Mouse (Mus musculus) G1E (cell line): Measurements from ENCODE around the gene Dennd1a. TPM values are rescaled to one million over a fixed set of nuclear protein-coding genes. Genes with fewer than 3 reads are reported as not detected.

Experiments used
- ATAC-seq: 2 replicates; pipeline ENCODE4 v1.8.0; 2016; ENCODE audit warnings: mild to moderate bottlenecking; ENCODE audit not compliant: insufficient number of reproducible peaks, poor library complexity, low FRiP score, severe bottlenecking; ENCODE audit errors: extremely low read depth
- DNase-seq: peaks from one replicate; pipeline ENCODE4 v3.0.0; 2012; ENCODE audit warnings: low spot score
- H3K27me3 ChIP-seq: 2 replicates; pipeline ENCODE4 v1.6.1; 2012; ENCODE audit warnings: mild to moderate bottlenecking, low read length, inconsistent platforms; ENCODE audit not compliant: insufficient read depth
- H3K36me3 ChIP-seq: replicated peaks from 2 replicates; pipeline ENCODE3; 2012; ENCODE audit warnings: mild to moderate bottlenecking, inconsistent platforms
- H3K4me1 ChIP-seq: 2 replicates; pipeline ENCODE4 v1.6.1; 2012; ENCODE audit warnings: low read depth, low read length, inconsistent platforms, mixed read lengths; ENCODE audit not compliant: insufficient read depth
- H3K4me3 ChIP-seq: 2 replicates; pipeline ENCODE4 v1.5.1; 2012; ENCODE audit warnings: low read depth, mild to moderate bottlenecking, inconsistent platforms, low read length, moderate library complexity, mixed read lengths
- H3K9me3 ChIP-seq: replicated peaks from 2 replicates; pipeline ENCODE4 v1.6.1; 2012; ENCODE audit warnings: inconsistent platforms
- CTCF ChIP-seq: IDR thresholded peaks from 2 replicates; pipeline ENCODE4 v1.5.1; 2012; ENCODE audit warnings: low read depth, low read length, inconsistent platforms, mixed read lengths
- GATA1 ChIP-seq: IDR thresholded peaks from 2 replicates; pipeline ENCODE4 v1.6.1; 2012; ENCODE audit warnings: borderline replicate concordance, low read length, inconsistent platforms, mixed read lengths
- GATA2 ChIP-seq: IDR thresholded peaks from 2 replicates; pipeline ENCODE4 v1.6.1; 2012; ENCODE audit warnings: low read depth, low read length, inconsistent platforms, borderline replicate concordance
- POLR2AphosphoS5 ChIP-seq: IDR thresholded peaks from 2 replicates; pipeline ENCODE4 v1.6.1; 2012; ENCODE audit warnings: low read depth, low read length, inconsistent platforms; ENCODE audit not compliant: insufficient replicate concordance
- TAL1 ChIP-seq: conservative IDR thresholded peaks from 2 replicates; pipeline ENCODE4 v1.6.1; 2012; ENCODE audit warnings: low read depth, low read length, inconsistent platforms, mixed read lengths
- polyA plus RNA-seq: library from polyadenylated mRNA; stranded (reverse); fragments of >175 nt; gene quantifications from 2 replicates; pipeline ENCODE4 v1.2.3, GENCODE M21; 2012
- total RNA-seq, 2 experiments: library from RNA; stranded (forward) in 1 of 2; stranded (reverse) in 1 of 2; fragments of 200-1000 nt in 1 of 2; fragments of >200 nt in 1 of 2; fragmentation: Nextera tagmentation in 1 of 2; gene quantifications; 2 replicates each; pipeline ENCODE4 v1.2.3; 2014 to 2017

Gene Dennd1a
- total and polyA plus RNA-seq, 3 experiments, result 25.5 to 78.7 (median 71.0) TPM

DNA sequence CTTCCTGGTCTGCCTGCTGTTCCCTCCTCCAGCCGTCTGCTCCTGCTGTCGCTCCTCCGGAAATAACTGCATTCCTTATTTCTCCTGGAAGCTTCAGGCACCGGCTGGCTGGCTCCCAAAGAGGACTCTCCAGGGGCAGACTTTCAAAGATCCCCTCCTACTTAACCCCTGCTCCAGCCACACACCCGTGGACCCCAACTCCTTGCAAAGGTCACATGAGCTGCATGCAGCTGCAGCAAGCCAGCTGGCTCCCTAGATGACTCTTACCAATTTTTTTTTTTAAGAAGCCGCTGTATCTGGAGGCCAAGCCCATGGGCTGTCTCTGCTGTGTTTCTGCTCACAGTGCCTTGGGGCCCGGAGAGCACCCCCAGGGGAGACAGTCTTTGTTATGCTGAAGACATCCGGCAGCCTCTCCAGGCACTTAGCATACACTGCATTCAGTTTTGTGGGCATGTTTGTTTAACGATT is 520.1 kb downstream of the Dennd1a start:
- Histone ChIP-seq H3K4me1 (peaks cover 12% of the 10 kb centered on the region), H3K9me3 (no peaks in the 10 kb centered on the region), H3K4me3 (no peak overlapping the region), H3K36me3 (no peaks in the 10 kb centered on the region), H3K27me3 (peaks cover 42% of the 10 kb centered on the region)
- no peak for DNase-seq
- TF ChIP-seq GATA2 (no peak), GATA1 (no peak), CTCF (no peak), POLR2AphosphoS5 (no peak), TAL1 (no peak)
- no peak for ATAC-seq

DNA sequence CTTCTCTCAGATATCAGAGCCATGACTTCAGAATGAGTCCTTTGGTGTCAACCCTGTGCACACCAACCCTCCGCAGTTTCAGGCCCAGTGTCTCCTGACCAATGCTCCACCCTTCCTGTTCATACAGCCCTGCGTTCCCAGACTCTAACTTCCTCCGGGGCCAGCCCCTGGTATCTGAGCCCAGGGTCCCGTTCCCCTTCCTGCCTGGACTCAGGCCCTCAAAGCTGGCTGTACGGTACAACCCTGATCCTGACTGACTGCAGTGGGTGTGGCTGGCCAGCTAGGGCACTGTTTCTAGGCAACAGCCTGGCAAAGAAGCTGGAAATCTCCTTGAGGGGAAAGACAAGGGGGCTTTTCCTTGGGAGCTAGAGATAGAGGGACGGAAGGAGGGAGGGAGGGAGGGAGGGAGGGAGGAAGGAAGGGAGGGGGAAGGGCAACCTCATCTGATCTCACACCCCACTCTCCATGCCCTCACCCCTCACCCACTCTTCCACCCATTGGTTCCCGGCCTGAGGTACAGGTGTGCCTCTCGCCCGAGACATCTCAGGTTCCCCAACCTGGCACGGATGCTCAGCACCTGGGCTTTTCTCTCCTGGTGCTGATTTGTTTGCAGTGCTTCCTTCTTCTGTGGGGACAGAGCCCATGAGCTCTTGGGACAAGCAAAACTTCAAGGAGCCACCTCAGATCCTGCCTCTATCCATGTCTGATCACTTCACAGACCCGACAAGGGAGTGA is 521.0 kb downstream of the Dennd1a start:
- DNase-seq, result no peak
- H3K4me1 ChIP-seq, result peaks cover 4% of the 10 kb centered on the region; the same call in 1 of the 2 replicates

DNA sequence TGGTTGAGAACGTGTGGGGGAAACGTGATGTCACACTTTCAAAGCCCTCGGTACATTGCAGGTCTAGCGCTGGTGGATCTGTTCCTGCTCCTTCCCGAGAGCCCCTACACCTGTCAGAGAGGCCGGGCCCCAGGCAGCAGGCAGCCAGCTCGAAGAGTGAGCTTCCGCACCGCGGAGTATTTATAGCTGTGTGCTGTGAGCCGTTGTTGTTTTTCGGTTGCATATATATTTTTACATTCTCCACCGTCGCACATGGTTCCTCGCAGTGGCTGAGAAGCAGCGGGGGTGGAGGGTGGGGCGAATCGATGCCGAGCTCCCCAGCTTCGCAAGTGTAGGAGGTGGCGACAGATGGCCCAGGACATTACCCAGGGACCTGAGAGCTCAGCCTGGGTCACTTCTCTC is 522.1 kb downstream of the Dennd1a start:
- Histone ChIP-seq H3K4me1 (no peaks in the 10 kb centered on the region), H3K27me3 (peaks cover 41% of the 10 kb centered on the region), H3K4me3 (no peak overlapping the region), H3K36me3 (no peaks in the 10 kb centered on the region), H3K9me3 (no peaks in the 10 kb centered on the region)
- no peak for DNase-seq
- no peak for ATAC-seq
- TF ChIP-seq CTCF (no peak), GATA2 (no peak), TAL1 (no peak), POLR2AphosphoS5 (no peak), GATA1 (no peak)

More for the DNA sequence above, 521.0 kb downstream of the Dennd1a start:
- H3K27me3 ChIP-seq, result peaks cover 40% of the 10 kb centered on the region
- TF ChIP-seq TAL1, result no peak
- no peak for TF ChIP-seq GATA2
- no peak for TF ChIP-seq POLR2AphosphoS5
- TF ChIP-seq CTCF, result no peak
- no peak for TF ChIP-seq GATA1
- no peaks in the 10 kb centered on the region for H3K36me3 ChIP-seq
- no peak for ATAC-seq
- no peaks in the 10 kb centered on the region for H3K9me3 ChIP-seq
- no peak overlapping the region for H3K4me3 ChIP-seq

DNA sequence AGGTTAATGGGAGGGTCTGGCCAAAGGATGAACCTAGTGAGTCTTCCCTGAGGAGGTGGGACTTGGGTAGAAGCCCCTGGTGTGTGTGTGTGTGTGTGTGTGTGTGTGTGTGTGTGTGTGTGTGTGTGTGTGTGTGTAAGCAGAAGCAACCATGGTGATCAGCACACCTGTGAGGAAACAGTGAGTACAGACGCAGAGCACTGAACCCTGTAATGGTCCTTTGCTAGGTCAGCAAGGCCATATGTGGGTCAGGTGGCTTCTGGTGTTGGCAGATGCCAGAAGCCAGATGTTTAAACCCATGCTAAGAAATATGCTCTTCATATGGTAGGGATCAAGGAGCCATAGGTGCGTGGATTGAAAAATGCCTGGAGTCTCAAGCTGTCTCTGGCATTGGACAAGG is 522.7 kb downstream of the Dennd1a start:
- Histone ChIP-seq H3K4me1 (no peaks in the 10 kb centered on the region), H3K4me3 (no peak overlapping the region), H3K27me3 (peaks cover 46% of the 10 kb centered on the region), H3K36me3 (no peaks in the 10 kb centered on the region), H3K9me3 (no peaks in the 10 kb centered on the region)
- DNase-seq (no peak), ATAC-seq (no peak)
- TF ChIP-seq GATA1 (no peak), CTCF (no peak), POLR2AphosphoS5 (no peak), TAL1 (no peak), GATA2 (no peak)

DNA sequence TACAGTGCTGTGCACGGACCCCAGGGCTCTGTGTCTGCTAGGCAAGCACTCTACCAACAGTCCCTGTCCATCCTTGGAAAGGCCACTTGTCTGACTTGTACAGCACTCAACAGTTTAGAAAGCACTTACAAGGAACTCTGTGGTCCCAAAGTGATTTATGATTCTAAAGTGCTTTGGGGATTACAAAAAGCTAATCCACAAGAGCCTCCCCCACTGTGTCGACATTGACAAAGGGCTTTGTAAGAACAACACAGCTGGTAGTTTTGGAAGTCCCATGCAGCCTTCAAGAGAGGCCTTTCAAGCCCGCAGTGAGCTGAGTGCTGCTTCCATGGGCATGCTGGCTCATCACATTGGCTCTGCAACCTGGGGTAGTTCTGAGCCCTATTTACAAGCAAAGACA is 523.6 kb downstream of the Dennd1a start:
- no peak overlapping the region for H3K4me3 ChIP-seq

DNA sequence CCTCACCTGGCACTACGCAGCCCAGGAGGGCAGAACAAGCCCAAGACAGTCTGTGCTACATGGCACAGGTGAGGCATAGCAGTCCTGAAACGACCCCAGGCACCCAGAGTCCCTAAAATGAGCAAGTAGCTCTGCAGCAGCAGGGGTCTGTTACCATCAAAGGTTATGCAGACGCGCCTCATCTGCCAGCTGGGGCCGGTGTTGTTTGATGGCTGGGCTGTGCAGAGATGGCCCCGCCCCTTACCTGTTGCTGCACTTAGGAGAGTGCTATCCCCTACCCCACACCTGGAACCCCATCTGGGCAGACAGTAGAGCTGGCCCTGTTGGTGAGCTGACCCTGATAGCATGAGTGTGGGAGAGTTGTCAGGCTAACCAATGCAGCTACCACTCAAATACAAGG is 526.6 kb downstream of the Dennd1a start:
- Histone ChIP-seq H3K36me3 (no peaks in the 10 kb centered on the region), H3K4me3 (no peak overlapping the region), H3K9me3 (no peaks in the 10 kb centered on the region), H3K27me3 (peaks cover 61% of the 10 kb centered on the region), H3K4me1 (peaks cover 8% of the 10 kb centered on the region)
- DNase-seq (no peak), ATAC-seq (no peak)
- TF ChIP-seq CTCF, result no peak
- TF ChIP-seq POLR2AphosphoS5, result no peak
- no peak for TF ChIP-seq GATA1
- TF ChIP-seq GATA2, result no peak
- no peak for TF ChIP-seq TAL1

More for the DNA sequence above, 523.6 kb downstream of the Dennd1a start:
- H3K9me3 ChIP-seq, result no peaks in the 10 kb centered on the region
- no peak for TF ChIP-seq POLR2AphosphoS5
- TF ChIP-seq GATA1, result no peak
- TF ChIP-seq CTCF, result no peak
- TF ChIP-seq TAL1, result no peak
- no peak for TF ChIP-seq GATA2
- ATAC-seq (no peak), DNase-seq (no peak)
- peaks cover 46% of the 10 kb centered on the region for H3K27me3 ChIP-seq
- H3K36me3 ChIP-seq, result no peaks in the 10 kb centered on the region
- no peaks in the 10 kb centered on the region for H3K4me1 ChIP-seq
